Mouse (Mus musculus) limb, embryonic 12.5 days (tissue): ENCODE measurements around the gene Cux2. TPM values are rescaled to one million over a fixed set of nuclear protein-coding genes. Genes with fewer than 3 reads are reported as not detected.
A peak's percentile ranks its signal among the peaks of the same experiment; 100 is the strongest.

ENCODE experiments used
- ATAC-seq: fragments of 200-750 bp; cut with Nextera tagmentation; 2 replicates; pipeline ENCODE4 v1.8.0; 2017; ENCODE audit warnings: low read depth, moderate TSS enrichment; ENCODE audit not compliant: insufficient number of reproducible peaks, insufficient read depth, low FRiP score, low TSS enrichment
- H3K27ac ChIP-seq: fragments of 300-500 bp; sonication (generic); 2 replicates; pipeline ENCODE4 v1.5.1; 2016; ENCODE audit warnings: mild to moderate bottlenecking, moderate library complexity
- H3K27me3 ChIP-seq: fragments of 300-500 bp; sonication (generic); 2 replicates; pipeline ENCODE4 v1.6.1; 2016; ENCODE audit warnings: mild to moderate bottlenecking, moderate library complexity
- H3K36me3 ChIP-seq: fragments of 300-500 bp; sonication (generic); 2 replicates; pipeline ENCODE4 v1.6.1; 2016; ENCODE audit warnings: mild to moderate bottlenecking, moderate library complexity
- H3K4me1 ChIP-seq: fragments of 300-500 bp; sonication (generic); replicated peaks from 2 replicates; pipeline ENCODE4 v1.6.1; 2016
- H3K4me2 ChIP-seq: fragments of 300-500 bp; sonication (generic); 2 replicates; pipeline ENCODE4 v1.6.1; 2016; ENCODE audit warnings: mild to moderate bottlenecking, moderate library complexity
- H3K4me3 ChIP-seq: fragments of 300-500 bp; sonication (generic); replicated peaks from 2 replicates; pipeline ENCODE4 v1.5.1; 2016; ENCODE audit warnings: mild to moderate bottlenecking
- H3K9ac ChIP-seq: fragments of 300-500 bp; sonication (generic); replicated peaks from 2 replicates; pipeline ENCODE4 v1.6.1; 2016; ENCODE audit warnings: mild to moderate bottlenecking, moderate library complexity
- H3K9me3 ChIP-seq: fragments of 300-500 bp; sonication (generic); 2 replicates; pipeline ENCODE4 v1.6.1; 2016; ENCODE audit warnings: mild to moderate bottlenecking, moderate library complexity
- WGBS: fragments of 180-500 bp; shearing (Covaris S2); methylation state at CpG from one replicate; pipeline ENCODE4 v1.1.7; 2016; 5-methylcytosine and 5-hydroxymethylcytosine counted together
- polyA plus RNA-seq: library from polyadenylated mRNA; unstranded; fragments of >200 nt; fragmentation: Nextera tagmentation; extraction: Ambion mirVana; gene quantifications from 2 replicates; pipeline ENCODE4 v1.2.1, GENCODE M21; 2016

Cux2 gene
- 5.0 and 5.9 TPM in 2 replicates for polyA plus RNA-seq

DNA sequence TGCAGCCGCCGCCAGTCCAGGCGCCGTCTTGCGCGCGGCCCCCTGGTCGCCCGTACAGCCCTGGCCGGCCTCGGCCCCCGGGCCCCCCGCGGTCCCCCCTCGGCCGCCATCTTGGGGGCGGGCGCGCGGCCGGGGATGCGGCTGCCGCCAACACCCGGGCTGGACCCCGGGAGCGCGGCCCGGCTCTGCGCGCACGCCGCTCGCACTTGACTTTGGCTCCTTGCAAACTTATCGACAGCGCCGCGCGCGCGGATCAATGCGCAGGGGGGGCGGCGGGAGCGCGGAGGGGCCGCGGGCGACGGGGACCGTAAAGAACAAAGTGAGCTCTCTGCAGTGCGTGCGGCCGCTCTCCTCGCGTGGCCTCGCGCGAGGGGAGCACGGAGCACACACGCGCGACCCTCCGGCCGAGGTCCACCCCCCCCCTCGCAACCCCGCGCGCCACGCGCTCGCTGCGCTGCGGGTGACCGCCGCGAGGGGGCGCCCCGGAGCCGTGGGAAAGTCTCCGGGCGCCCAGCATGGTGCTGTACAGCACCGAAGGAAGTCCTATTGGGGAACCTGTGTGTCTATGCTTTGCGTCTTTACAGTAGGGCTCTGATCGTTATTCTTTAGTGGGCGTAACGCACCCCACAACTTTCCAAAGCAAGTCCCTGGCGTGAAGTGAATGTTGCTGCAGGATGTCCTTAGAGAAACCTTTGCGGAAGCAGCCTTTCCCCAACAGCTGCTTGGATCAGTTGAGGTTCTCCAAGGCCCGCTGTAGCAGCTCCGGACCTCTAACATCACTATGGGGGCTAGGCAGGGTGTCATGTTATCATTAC is at the start of gene Cux2:
Gene Cux2, minus strand, starts transcription at position 86 of the 815 bp plus-strand sequence.
- Histone ChIP-seq H3K9ac (peak within 1 kb of the TSS; percentile 81), H3K27me3 (peaks cover 85% of the 10 kb centered on the region), H3K4me3 (peak within 1 kb of the TSS; percentile 84), H3K4me2 (peak within 1 kb of the TSS; percentile 63), H3K9me3 (no peaks in the 10 kb centered on the region), H3K27ac (0 out of 2 replicates have a peak within 1 kb of the TSS, but pooled peaks have one; percentile 45), H3K36me3 (no peaks in the 10 kb centered on the region), H3K4me1 (peaks cover 43% of the 10 kb centered on the region)
- WGBS: under 1% methylated on average over 88 of the region's 90 CpGs
- peak; percentile 88 for ATAC-seq

DNA sequence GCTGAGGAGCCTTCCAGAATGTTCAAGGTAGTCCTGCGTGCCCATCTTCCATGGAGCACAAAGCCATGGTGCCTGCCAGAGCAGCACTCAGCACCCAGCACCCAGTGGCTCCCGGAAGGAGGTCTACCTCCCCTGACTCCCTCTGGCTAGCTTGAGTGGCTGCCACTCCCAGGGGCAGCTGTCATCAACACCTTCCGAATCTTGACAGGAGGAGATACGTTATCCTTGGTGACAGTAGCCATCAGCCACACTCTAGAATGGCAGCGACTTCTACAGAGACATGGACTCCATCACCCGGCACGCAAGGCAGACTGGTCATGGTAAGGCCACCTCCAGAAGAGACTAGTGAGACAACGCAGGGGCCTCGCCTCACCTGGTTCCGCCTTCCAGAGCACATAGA is 44.5 kb upstream of the Cux2 start:
- ATAC-seq: no peak
- 86% methylated on average over 10 of the region's 10 CpGs for WGBS
- Histone ChIP-seq H3K36me3 (no peaks in the 10 kb centered on the region), H3K4me1 (no peaks in the 10 kb centered on the region), H3K9ac (no peak overlapping the region), H3K4me3 (no peak overlapping the region), H3K27ac (no peak overlapping the region), H3K9me3 (0 out of 2 replicates have a peak, but pooled peaks cover 5% of the 10 kb centered on the region), H3K27me3 (no peaks in the 10 kb centered on the region), H3K4me2 (no peak overlapping the region)

DNA sequence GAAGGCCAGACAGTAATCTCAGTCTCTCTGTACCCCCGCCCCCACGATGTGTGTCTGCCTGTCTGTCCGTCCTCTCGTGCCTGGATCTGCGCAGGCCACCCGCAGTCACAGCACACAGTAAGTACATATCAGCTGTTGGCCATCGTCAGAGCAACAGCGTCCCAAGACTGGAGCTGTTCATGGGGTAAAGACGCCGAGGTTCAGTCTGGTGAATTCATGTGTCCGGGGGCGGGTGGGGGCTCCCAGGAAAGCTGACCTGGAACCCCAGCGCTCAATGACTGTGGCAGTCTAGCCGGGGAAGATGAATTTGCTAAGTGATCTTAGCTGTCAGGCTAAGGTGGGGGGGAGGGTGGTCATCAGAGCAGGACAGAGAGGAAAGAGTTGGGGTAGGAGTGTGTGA is 43.8 kb upstream of the Cux2 start:
- 88% methylated on average over 14 of the region's 14 CpGs for WGBS
- Histone ChIP-seq H3K9me3 (0 out of 2 replicates have a peak, but pooled peaks cover 5% of the 10 kb centered on the region), H3K27me3 (no peaks in the 10 kb centered on the region), H3K4me1 (no peaks in the 10 kb centered on the region), H3K4me2 (no peak overlapping the region), H3K4me3 (no peak overlapping the region), H3K27ac (no peak overlapping the region), H3K9ac (no peak overlapping the region), H3K36me3 (no peaks in the 10 kb centered on the region)
- ATAC-seq: no peak

DNA sequence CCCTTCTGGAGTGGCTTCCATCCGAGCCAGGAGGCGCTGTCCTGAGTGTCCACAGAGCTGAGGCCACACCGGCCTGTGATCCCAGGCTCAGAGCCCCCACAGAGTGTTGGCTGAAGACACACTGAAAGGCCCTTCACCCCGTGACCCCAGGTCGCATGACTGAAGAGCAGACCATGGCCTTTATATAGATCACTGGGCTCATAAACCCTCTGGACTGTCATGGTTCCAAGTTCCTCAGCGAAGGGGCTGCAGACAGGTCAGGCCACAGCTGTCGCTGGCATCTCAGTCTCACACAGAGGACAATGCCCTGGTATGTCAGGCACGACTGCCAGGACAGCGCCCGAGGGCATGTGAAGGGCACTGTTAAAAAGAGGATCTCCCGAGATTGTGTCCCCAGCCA is 42.9 kb upstream of the Cux2 start:
- no peak overlapping the region for H3K4me3 ChIP-seq
- no peak overlapping the region for H3K4me2 ChIP-seq
- 60% methylated on average over 11 of the region's 11 CpGs for WGBS
- H3K27ac ChIP-seq: no peak overlapping the region
- no peaks in the 10 kb centered on the region for H3K36me3 ChIP-seq
- H3K9me3 ChIP-seq: 0 out of 2 replicates have a peak, but pooled peaks cover 5% of the 10 kb centered on the region
- no peak overlapping the region for H3K9ac ChIP-seq
- H3K27me3 ChIP-seq: no peaks in the 10 kb centered on the region
- no peaks in the 10 kb centered on the region for H3K4me1 ChIP-seq
- ATAC-seq: no peak

DNA sequence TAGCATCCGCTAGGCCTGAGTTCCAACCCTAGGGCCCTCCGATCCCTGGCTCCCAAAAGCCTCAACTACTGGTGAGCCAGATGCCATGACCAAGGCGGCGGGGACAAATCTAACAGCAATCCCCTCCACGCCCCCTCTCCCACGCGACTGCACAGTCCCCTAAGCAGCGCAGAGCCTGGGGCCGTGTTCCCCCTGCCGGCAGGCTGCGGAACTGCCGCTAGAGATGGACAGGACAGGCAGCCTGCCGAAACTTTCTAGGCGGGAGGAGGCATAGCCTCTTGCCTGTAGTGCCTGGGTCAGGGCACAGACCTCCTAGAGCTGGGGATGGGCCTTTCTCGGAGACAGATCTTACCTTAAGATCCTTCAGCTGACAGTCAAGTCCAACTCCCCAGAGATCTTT is 41.2 kb upstream of the Cux2 start:
- H3K9ac ChIP-seq: no peak overlapping the region
- no peaks in the 10 kb centered on the region for H3K36me3 ChIP-seq
- WGBS: 16% methylated on average over 15 of the region's 15 CpGs
- no peak overlapping the region for H3K27ac ChIP-seq
- H3K27me3 ChIP-seq: no peaks in the 10 kb centered on the region
- H3K4me3 ChIP-seq: no peak overlapping the region
- H3K4me1 ChIP-seq: no peaks in the 10 kb centered on the region
- ATAC-seq: no peak
- H3K4me2 ChIP-seq: no peak overlapping the region
- 0 out of 2 replicates have a peak, but pooled peaks cover 5% of the 10 kb centered on the region for H3K9me3 ChIP-seq

DNA sequence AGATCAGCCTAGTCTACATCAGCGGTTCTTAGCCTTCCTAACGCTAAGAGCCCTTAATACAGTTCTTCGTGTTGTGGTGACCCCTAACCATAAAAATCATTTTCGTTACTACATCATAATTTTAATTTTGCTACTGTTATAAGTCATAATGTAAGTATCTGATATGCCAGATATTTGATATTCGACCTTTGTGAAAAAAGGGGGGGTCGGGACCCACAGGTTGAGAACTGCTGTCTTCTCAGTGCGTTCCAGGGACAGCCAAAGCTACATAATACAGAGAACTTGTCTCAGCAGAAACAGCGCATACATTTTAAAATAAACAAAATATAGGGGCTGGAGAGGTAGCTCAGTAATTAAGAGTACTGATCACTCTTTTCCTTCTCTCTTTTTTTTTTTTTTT is 39.8 kb upstream of the Cux2 start:
- WGBS: 81% methylated on average over 8 of the region's 8 CpGs
- H3K4me3 ChIP-seq: no peak overlapping the region
- ATAC-seq: no peak
- no peak overlapping the region for H3K27ac ChIP-seq
- no peak overlapping the region for H3K4me2 ChIP-seq
- H3K27me3 ChIP-seq: no peaks in the 10 kb centered on the region
- H3K9ac ChIP-seq: no peak overlapping the region
- H3K4me1 ChIP-seq: no peaks in the 10 kb centered on the region
- H3K36me3 ChIP-seq: no peaks in the 10 kb centered on the region
- 0 out of 2 replicates have a peak, but pooled peaks cover 5% of the 10 kb centered on the region for H3K9me3 ChIP-seq

DNA sequence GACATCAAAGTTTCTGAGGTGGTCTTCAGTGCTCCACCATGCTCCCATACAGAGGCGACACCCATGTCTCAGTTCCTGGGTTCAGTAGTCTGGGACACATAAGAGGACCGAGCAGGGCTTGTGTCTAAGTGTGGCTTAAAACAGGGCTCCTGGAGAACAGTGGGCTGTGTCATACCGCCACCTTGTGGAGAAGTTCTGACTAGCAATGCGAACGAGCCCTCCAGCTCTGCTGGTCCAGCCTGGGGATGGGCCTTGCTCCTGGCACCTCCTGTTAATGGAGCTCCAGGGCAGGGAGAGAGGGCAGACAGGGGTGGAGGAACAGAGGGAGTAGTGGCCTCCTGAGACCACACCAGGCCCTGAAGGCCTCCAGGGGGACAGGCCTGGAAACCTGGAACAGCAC is 39.0 kb upstream of the Cux2 start:
- no peak overlapping the region for H3K4me3 ChIP-seq
- no peaks in the 10 kb centered on the region for H3K27me3 ChIP-seq
- no peaks in the 10 kb centered on the region for H3K4me1 ChIP-seq
- no peak overlapping the region for H3K4me2 ChIP-seq
- peak; percentile 79 for ATAC-seq
- H3K27ac ChIP-seq: no peak overlapping the region
- 3% methylated on average over 5 of the region's 5 CpGs for WGBS
- H3K9ac ChIP-seq: no peak overlapping the region
- H3K36me3 ChIP-seq: no peaks in the 10 kb centered on the region
- H3K9me3 ChIP-seq: 0 out of 2 replicates have a peak, but pooled peaks cover 5% of the 10 kb centered on the region

DNA sequence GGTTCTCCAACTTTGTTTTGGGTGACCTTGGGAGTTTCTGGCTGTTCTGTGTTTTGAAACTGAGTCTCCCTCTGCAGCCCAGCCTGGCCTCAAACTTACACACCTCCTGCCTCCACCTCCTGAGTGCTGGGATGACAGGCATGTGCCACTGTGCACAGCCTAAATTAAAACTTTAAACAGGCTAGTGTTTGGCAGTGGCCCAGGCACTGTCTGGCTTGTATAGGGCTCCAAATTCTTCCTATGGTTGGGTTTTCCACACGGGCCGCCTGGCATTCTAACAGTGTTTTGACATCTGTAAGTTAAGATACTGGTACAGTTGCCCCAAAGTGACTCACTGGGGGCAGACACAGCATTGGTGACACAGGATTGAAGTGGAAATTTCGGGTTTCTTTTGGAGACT is 36.2 kb upstream of the Cux2 start:
- WGBS: 70% methylated on average over 3 of the region's 3 CpGs
- H3K27ac ChIP-seq: no peak overlapping the region
- H3K4me2 ChIP-seq: no peak overlapping the region
- ATAC-seq: no peak
- no peaks in the 10 kb centered on the region for H3K27me3 ChIP-seq
- no peaks in the 10 kb centered on the region for H3K36me3 ChIP-seq
- H3K4me3 ChIP-seq: no peak overlapping the region
- H3K9me3 ChIP-seq: no peaks in the 10 kb centered on the region
- no peak overlapping the region for H3K9ac ChIP-seq
- no peaks in the 10 kb centered on the region for H3K4me1 ChIP-seq

DNA sequence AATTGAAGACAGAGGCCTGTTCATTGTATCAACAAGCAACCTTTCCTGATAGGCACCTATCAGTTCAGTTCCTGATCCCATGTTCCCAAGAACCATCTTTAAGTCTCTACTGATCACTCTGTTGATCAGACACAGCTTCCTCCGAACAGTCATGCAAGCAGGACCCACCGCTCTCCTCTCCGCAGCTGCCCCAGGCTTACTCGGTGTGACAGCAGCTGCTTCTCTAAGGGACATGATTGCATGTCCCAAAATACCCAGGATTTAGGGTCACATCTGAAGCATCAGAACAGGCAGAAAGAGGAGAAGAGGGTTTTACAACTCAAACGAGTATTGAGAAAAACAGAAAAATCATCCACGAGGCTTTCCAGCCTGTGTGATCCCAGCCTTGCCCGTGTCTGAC is 35.4 kb upstream of the Cux2 start:
- no peak overlapping the region for H3K4me3 ChIP-seq
- WGBS: 79% methylated on average over 7 of the region's 7 CpGs
- no peaks in the 10 kb centered on the region for H3K36me3 ChIP-seq
- H3K27me3 ChIP-seq: no peaks in the 10 kb centered on the region
- no peaks in the 10 kb centered on the region for H3K4me1 ChIP-seq
- H3K9ac ChIP-seq: no peak overlapping the region
- no peak overlapping the region for H3K27ac ChIP-seq
- ATAC-seq: no peak
- no peak overlapping the region for H3K4me2 ChIP-seq
- no peaks in the 10 kb centered on the region for H3K9me3 ChIP-seq

DNA sequence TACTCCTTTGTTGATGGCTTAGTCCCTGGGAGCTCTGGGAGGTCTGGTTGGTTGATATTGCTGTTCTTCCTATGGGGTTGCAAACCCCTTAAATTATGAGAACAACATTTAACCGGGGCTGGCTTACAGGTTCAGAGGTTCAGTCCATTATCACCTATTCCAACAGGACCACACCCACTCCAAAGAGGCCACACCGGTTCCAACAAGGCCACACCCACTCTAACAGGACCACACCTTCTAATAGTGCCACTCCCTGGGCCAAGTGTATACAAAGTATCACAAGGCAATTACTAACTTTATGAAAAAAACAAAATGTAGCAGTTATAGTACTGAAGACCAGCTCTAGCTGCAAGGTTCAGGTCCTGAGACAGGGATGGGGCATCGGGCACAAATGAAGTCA is 34.6 kb upstream of the Cux2 start:
- ATAC-seq: no peak
- Histone ChIP-seq H3K27me3 (no peaks in the 10 kb centered on the region), H3K36me3 (no peaks in the 10 kb centered on the region), H3K9ac (no peak overlapping the region), H3K4me2 (no peak overlapping the region), H3K4me3 (no peak overlapping the region), H3K9me3 (no peaks in the 10 kb centered on the region), H3K4me1 (no peaks in the 10 kb centered on the region), H3K27ac (no peak overlapping the region)
- WGBS: 61% methylated on average over 3 of the region's 3 CpGs

DNA sequence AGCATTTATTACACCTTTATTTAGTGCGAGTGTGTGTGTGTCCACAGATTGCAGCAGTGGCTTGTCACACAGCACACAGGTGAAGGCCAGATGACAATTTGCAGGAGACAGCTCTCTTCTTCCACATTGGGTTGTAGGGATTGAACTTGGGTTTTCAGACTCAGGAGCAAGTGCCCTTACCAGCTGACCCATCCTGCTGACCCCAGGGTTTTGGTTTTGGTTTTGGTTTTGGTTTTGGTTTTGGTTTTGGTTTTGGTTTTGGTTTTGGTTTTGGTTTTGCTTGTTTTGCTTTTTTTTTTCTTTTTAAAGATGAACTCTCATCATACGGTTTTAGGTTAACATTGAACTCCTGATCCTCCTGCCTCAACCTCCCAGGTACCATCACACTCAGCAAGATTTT is 33.4 kb upstream of the Cux2 start:
- no peak overlapping the region for H3K9ac ChIP-seq
- H3K4me1 ChIP-seq: no peaks in the 10 kb centered on the region
- no peaks in the 10 kb centered on the region for H3K9me3 ChIP-seq
- no peaks in the 10 kb centered on the region for H3K27me3 ChIP-seq
- H3K4me3 ChIP-seq: no peak overlapping the region
- 94% methylated on average over 2 of the region's 2 CpGs for WGBS
- no peak overlapping the region for H3K4me2 ChIP-seq
- no peak for ATAC-seq
- no peak overlapping the region for H3K27ac ChIP-seq
- no peaks in the 10 kb centered on the region for H3K36me3 ChIP-seq

DNA sequence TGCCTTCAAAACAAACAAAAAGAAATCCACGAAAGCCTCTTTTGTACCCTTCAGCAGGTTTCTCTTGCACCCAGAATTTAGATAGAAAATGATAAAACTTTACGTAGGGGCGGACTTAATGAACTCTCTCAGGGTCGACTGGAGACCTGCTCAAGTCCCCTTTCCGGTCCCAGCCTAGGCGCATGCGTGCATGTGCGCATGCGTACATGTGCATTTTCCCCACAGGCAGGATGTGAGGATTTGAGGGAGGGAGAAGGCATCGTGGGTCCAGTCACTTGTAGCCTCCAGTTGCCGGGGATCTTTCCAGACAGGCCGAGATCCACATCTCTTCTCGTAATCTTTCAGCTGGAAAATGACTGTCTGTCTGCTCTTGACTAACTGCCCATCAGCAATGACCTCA is 31.6 kb upstream of the Cux2 start:
- 90% methylated on average over 13 of the region's 13 CpGs for WGBS
- no peak overlapping the region for H3K4me3 ChIP-seq

More for the DNA sequence above, 31.6 kb upstream of the Cux2 start:
- H3K4me1 ChIP-seq: no peaks in the 10 kb centered on the region
- no peak overlapping the region for H3K27ac ChIP-seq
- H3K4me2 ChIP-seq: no peak overlapping the region
- H3K36me3 ChIP-seq: no peaks in the 10 kb centered on the region
- no peaks in the 10 kb centered on the region for H3K9me3 ChIP-seq
- H3K27me3 ChIP-seq: no peaks in the 10 kb centered on the region
- no peak for ATAC-seq
- no peak overlapping the region for H3K9ac ChIP-seq
